Mouse (Mus musculus) left cerebral cortex, adult 9 months (tissue): ENCODE results near the gene Eya2.

ENCODE experiments used
- DNase-seq, 2 experiments: peaks; one replicate each; pipeline ENCODE4 v3.0.0; 2022; ENCODE audit warnings: low spot score in 2 of 2

Eya2 gene

DNA sequence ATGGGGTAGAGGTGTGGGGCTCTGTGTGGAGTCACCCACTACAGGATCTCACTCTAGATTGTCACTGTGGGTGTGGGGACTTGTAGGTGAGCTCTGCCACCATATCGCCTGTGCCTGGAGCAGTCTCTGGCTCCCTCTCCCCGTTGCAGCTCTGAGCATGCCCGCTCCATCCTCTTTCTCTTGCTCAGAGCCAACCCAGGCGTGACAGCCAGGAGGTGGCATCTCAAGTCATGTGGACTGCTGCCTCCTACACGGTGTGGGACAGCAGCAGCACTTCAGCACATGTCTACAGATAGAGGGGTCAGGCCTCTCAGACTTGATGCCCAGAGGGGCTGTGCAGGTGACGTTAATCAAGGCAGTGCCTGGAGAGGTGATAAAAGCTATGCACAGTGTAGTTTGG lies 57.4 kb downstream of the Eya2 start:
- no peak for DNase-seq

DNA sequence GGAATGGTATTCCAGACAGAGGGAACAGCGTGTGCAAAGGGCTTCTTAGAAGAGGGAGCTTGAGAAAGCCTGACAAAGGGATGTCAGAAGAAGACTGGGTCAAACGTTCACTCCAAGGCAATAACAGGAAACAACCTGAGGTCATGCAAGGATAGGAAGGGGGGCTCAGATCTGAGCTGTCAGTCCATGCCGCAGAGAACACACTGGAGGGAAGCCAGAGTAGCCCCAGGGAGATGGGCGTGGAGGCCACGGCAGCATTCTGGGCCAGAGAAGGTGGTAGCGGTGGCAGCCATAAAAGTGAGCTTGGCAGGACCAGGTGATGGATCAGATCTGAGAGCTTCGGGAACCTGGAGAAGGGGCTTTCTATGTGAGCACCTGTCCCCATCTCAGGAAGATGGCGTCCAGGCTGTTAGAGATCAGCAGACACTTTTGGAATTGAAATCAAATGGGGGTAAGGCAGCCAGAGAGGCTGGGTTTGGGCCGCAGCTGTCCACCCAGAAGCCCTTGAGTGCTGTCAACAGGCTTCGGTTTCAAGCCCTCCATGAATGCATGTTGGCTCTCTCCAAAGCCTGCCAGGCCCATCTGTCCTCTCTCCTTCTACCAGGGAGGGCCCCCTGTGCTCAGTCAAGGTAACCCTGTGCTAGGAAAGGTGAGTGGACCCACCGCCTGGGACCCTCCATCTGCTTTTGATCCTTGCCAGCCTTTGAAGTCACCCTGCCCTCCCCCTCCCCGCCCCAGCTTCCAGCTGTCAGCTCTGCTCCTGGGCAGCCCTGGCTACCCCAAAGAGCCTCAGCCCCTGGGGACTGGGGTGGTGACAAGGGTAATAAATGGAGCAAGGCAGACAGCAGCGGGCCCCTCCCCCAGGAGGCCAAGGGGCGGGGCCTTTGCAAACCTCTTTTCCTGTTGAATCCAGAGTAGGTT lies 58.4 kb downstream of the Eya2 start:
- no peak for DNase-seq

GRCm38 (mm10) chr2:165654151-165654550 lies 59.3 kb downstream of the Eya2 start:
- DNase-seq: no peak

DNA sequence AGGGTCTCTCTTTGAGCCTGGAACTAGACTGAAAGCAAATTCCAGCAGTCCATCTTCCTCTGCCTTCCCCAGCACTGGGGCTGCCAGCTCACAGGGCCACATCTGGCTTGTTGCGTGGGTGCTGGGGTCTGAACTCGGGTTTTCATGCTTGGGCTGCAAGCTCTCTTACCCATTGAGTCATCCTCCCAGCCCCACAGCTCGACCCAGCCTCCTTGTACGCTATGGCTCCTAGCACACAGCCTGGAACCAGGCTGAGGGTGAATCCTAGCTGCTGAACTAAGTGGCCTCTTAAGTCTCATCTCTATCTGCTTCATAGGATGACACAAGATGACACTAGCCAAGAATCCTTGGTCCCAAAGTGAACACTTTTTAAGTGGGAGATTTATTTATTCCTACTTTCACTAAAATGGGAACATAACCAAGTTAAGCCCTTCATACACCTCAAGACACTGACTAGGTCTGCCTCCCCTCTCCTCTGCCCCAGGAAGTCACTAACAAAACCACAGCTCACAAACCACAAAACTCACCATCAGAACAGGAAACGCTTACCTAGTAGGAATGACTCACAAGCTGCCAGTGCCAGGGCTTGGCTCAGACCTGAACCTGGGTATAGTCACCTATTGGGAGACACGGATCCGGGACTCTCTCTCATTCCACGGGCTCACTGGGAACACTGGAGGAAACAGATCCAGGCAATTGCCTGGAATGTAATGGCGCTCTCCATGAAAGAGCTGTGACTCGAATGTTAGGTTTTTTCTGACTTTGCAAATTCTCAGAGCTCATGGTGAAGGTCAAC lies 60.1 kb downstream of the Eya2 start:
- no peak for DNase-seq

- DNase-seq: no peak
These were observed 61.7 kb downstream of the Eya2 start for GRCm38 (mm10) chr2:165656541-165656940.

- DNase-seq: no peak
These were observed 62.1 kb downstream of the Eya2 start for GRCm38 (mm10) chr2:165656956-165657355.

DNA sequence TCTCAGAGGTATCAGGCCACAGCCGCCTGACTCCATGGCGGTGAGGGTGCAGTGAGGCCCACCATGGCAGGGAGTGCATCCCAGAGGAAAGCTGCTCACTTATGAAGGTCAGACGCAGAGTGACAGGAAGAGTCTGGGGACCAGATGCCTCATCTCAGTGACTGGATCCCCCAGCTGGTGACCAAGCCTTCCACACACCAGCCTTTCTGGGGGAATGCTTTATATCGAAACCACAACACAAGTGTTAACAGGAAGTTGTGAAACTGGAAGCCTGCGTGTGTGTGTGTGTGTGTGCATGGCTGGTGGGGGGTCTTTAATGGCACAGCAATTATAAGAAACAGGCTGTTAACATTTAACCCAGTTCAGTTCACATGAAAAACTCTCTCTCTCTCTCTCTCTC lies 64.7 kb downstream of the Eya2 start:
- no peak for DNase-seq

- no peak for DNase-seq
These were observed 68.4 kb downstream of the Eya2 start for GRCm38 (mm10) chr2:165663266-165663665.

DNA sequence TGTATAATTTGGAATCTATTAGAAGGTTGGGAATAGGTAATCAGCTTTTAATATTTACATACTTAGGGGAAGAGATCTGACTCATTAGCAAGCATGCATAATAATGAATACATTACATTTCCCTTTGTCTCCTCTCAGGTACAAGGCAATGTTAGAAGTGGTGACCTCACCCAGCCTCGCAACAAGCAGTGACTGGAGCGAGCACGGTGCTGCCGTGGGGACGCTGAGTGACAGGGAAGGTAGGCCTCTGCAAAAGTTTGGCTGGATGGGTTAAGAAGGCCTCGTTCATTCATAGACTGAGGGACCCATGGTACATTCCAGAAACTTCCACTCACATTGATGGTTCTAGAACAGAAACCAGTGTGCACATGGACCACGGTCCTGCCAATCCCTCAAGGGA lies 69.8 kb downstream of the Eya2 start:
- no peak for DNase-seq

- DNase-seq: no peak
These were observed 70.3 kb downstream of the Eya2 start for GRCm38 (mm10) chr2:165665176-165665575.

DNA sequence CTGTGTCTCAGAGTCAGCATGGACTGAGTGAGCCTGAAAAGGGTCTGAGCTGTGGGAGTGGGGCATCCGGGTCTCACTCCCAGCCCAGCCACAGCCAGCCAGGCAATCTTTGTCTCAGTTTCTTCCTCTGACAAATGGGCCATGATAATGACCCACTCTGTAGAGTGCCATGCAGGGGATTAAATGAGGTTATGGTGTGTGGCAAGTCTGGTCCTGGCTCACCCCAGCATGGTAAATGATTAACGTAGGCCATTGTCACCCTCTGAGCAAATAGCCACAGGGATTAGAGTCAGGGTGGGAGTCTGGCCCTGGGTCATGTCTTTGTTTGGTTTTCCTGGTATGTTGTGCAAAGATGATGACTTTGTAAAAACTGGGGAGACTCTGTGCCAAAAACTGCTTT lies 72.3 kb downstream of the Eya2 start:
- DNase-seq: no peak

DNA sequence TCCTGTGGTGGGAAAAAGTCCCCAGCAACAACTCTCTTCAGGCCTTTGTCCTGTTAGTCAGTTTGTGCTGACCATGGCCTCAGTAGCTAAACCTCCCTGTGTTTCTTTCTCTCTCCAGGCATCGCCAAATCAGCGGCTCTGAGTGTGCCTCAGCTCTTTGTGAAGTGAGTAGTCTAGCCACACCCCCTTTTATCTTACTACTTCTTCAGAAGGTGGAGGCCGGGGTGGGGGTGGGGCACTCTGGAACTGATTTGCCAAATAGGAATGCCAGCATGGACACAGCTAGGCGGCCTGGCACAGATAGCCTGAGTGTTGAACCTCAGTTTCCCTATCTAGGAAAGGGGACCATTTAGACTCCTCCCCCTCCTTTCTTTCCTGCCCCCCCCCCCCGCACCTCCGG lies 87.9 kb downstream of the Eya2 start:
- DNase-seq: no peak

GRCm38 (mm10) chr2:165687516-165687915 lies 92.7 kb downstream of the Eya2 start:
- DNase-seq: no peak

DNA sequence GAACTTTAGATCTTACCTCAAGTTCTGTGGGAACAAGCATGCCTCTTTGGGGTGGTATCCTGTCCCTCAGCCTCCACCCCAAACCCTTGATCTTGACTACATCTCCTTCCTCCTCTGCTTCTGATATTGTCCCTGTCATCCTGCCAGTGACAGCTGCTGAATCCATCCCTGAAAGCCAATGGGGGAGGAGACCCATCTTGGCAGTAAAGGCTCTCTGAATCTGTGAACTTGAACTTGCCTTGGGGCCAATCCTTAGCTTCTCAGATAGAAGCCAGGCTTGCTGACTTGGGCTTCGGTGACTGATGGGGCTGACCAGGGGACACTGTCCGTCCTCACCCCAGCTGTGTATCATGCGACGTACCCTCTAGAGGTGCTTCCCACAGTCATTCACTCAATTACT lies 94.1 kb downstream of the Eya2 start:
- DNase-seq: no peak

- no peak for DNase-seq
These were observed 96.2 kb downstream of the Eya2 start for GRCm38 (mm10) chr2:165691016-165691415.

DNA sequence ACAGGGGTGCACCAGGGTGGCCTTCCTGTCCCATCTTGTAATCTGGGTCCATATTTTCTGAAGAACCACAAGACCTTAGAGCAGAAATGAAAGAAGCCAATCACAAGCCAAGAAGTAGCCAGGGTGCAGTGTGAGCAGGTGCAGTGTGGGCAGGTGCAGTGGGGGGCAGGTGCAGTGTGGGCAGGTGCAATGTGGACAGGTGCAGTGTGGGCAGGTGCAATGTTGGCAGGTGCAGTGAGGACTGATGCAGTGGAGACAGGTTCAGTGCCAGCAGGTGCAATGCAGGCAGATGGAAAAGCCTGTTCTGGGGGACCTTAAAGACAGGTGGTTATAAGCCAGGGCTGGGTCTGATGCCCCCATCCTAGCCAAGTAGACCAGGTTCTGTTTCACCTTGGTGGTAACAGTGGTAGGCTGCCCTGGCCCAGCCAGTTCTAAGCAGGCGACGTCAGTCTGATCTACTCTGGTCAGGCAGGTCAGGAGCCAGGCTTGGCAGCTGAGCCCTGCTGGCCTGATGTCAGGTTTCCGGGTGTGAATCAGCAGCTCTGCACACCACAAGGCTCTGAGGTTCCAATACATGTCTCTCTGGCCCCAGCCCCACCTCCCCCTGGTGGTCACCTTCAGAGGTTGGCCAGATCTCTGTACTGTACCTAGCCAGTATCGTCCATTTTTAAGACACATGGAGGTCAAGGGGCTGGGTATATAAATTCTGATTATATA lies 98.3 kb downstream of the Eya2 start:
- DNase-seq: no peak

DNA sequence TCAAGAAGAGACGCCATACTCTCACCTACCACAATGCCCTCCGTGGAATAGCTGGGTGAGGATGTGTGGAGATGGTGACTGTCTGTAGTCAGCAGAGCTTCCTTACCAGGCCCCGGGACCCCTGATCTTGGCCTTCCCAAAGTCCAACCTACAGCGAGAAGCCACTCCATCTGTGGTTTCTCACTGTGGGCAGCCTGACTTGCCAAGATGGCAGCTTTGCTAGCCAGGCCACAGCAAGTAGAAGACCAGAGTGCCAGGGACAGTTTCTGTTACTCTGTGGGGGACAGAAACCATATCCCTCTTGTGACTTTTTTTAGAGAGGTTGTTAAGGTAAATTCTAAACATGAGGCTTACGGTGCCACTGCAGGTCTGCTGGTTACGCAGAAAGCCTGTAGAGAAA lies 99.9 kb downstream of the Eya2 start:
- no peak for DNase-seq

- no peak for DNase-seq
These were observed 105.5 kb downstream of the Eya2 start for GRCm38 (mm10) chr2:165700252-165700908.

DNA sequence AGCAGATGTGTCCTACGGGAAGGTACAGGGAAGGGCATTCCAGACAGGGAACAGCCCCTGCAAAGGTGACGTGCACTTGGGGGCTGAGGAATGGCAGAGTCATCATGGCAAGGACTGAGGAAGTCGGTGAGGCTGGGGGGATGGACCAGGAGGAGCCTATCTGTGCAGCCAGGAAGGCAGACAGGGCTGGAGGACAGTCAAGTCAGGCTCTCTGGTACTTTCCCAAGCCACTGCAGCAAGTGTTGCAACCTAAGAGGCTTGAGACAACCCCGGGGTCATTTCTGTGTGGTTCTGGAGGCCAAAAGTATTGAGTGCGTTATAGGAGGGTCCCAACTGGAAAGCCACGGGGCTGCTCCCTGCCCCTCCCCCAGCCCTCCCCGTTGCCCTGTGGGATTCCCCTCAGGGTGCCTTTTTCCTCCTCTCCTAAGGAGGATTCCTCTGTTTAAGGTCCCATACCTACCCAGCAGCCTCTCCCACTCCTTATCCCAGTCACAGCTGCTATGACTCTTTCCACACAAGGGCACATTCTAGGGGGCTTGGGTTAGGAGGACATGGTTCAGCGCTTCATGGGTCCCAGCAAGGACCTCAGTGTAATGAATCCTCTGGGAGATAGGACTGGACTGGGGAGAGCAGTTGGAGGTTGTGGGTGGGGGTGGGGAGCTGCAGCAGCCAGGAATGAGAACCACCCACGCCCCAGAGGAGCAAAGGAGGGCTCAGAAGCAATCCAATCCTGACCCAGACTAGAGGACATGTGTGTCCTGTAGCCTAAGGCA lies 108.4 kb downstream of the Eya2 start:
- no peak for DNase-seq

GRCm38 (mm10) chr2:165708266-165708665 lies 113.4 kb downstream of the Eya2 start:
- no peak for DNase-seq

DNA sequence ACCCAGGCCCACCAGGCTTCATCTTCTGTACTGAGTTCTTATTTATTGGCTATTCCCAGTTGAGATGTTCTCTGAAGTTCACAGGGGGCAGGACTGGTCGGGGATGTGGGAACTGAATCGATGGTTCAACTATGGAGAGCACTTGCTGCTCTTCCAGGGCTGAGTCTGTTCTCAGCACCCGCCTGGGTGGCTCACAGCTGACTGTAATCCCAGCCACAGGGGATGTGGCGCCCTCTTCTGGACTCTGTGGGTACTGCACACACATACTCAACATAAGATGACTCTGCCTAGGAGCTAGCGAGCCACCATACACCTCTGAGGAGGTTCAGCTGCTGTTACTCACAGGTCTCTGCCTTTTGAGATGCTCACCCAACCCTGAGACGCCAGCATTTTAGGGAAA lies 121.9 kb downstream of the Eya2 start:
- DNase-seq: no peak
